Mouse (Mus musculus) MEL (cell line): ENCODE results near the gene Cnih3. TPM values are rescaled to one million over a fixed set of nuclear protein-coding genes. Genes with fewer than 3 reads are reported as not detected.

Experiments used
- DNase-seq: peaks from one replicate; pipeline ENCODE4 v3.0.0; 2011; ENCODE audit warnings: low read depth, low spot score
- H3K27ac ChIP-seq: 2 replicates; pipeline ENCODE4 v1.5.1; 2012; ENCODE audit warnings: low read depth, mild to moderate bottlenecking, control low read depth, low read length, moderate library complexity; ENCODE audit not compliant: control insufficient read depth
- H3K27me3 ChIP-seq, 2 experiments: fragments of 150-350 bp in 1 of 2; sonication (generic) in 1 of 2; 2 replicates each; pipeline ENCODE4 v1.6.1; 2012; ENCODE audit warnings: low read length in 2 of 2, mild to moderate bottlenecking in 2 of 2, improper control_type of control experiment in 1 of 2, moderate library complexity in 1 of 2; ENCODE audit not compliant: insufficient read depth in 2 of 2, control insufficient read depth in 1 of 2
- H3K36me3 ChIP-seq, 2 experiments: 2 replicates each; pipeline ENCODE4 v1.6.1; 2012 to 2014; ENCODE audit warnings: low read length in 2 of 2, improper control_type of control experiment in 1 of 2, inconsistent platforms in 1 of 2, mild to moderate bottlenecking in 1 of 2; ENCODE audit not compliant: insufficient read depth in 2 of 2, control insufficient read depth in 1 of 2
- H3K4me1 ChIP-seq, 2 experiments: fragments of 150-350 bp in 1 of 2; sonication (generic) in 1 of 2; 2 replicates each; pipeline ENCODE4 v1.6.1; 2012; ENCODE audit warnings: low read length in 2 of 2, improper control_type of control experiment in 1 of 2, mild to moderate bottlenecking in 1 of 2; ENCODE audit not compliant: insufficient read depth in 2 of 2, control insufficient read depth in 1 of 2
- H3K4me3 ChIP-seq, 2 experiments: fragments of 150-350 bp in 1 of 2; sonication (generic) in 1 of 2; 2 replicates each; pipeline ENCODE4 v1.5.1; 2012; ENCODE audit warnings: low read depth in 2 of 2, low read length in 2 of 2, mild to moderate bottlenecking in 2 of 2, moderate library complexity in 2 of 2, control low read depth in 1 of 2, improper control_type of control experiment in 1 of 2; ENCODE audit not compliant: control insufficient read depth in 1 of 2, insufficient read depth in 1 of 2
- H3K79me2 ChIP-seq: 2 replicates; pipeline ENCODE4 v1.6.1; 2012; ENCODE audit warnings: mild to moderate bottlenecking, low read length, moderate library complexity; ENCODE audit not compliant: control insufficient read depth, poor library complexity, insufficient read depth
- H3K9ac ChIP-seq: 2 replicates; pipeline ENCODE4 v1.6.1; 2012; ENCODE audit warnings: low read depth, mild to moderate bottlenecking, control low read depth, low read length, moderate library complexity; ENCODE audit not compliant: control insufficient read depth, poor library complexity, severe bottlenecking
- H3K9me3 ChIP-seq: fragments of 150-350 bp; sonication (generic); replicated peaks from 2 replicates; pipeline ENCODE4 v1.6.1; 2012; ENCODE audit warnings: mild to moderate bottlenecking, low read length, improper control_type of control experiment, moderate library complexity; ENCODE audit not compliant: insufficient read depth
- BHLHE40 ChIP-seq: IDR thresholded peaks from 2 replicates; pipeline ENCODE4 v1.6.1; 2012; ENCODE audit warnings: low read depth, mild to moderate bottlenecking, inconsistent platforms, low read length, improper control_type of control experiment, borderline replicate concordance
- CHD1 ChIP-seq: IDR thresholded peaks from 2 replicates; pipeline ENCODE4 v1.6.1; 2012; ENCODE audit warnings: low read depth, mild to moderate bottlenecking, inconsistent platforms, low read length, improper control_type of control experiment
- CHD2 ChIP-seq: IDR thresholded peaks from 2 replicates; pipeline ENCODE4 v1.6.1; 2011; ENCODE audit warnings: low read length, improper control_type of control experiment
- CTCF ChIP-seq, 3 experiments: IDR thresholded peaks in 2 of 3; conservative IDR thresholded peaks in 1 of 3; 2 replicates each; pipeline ENCODE4 v1.5.1; 2011 to 2012; ENCODE audit warnings: low read length in 3 of 3, low read depth in 2 of 3, mild to moderate bottlenecking in 2 of 3, improper control_type of control experiment in 1 of 3, inconsistent platforms in 1 of 3, mixed read lengths in 1 of 3, moderate library complexity in 1 of 3; ENCODE audit not compliant: control insufficient read depth in 1 of 3, insufficient read depth in 1 of 3, poor library complexity in 1 of 3, severe bottlenecking in 1 of 3
- EP300 ChIP-seq, 2 experiments: IDR thresholded peaks; 2 replicates each; pipeline ENCODE4 v1.6.1; 2011; ENCODE audit warnings: improper control_type of control experiment in 2 of 2, low read length in 2 of 2, low read depth in 1 of 2, mild to moderate bottlenecking in 1 of 2
- ETS1 ChIP-seq: IDR thresholded peaks from 2 replicates; pipeline ENCODE4 v1.6.1; 2012; ENCODE audit warnings: low read depth, mild to moderate bottlenecking, inconsistent platforms, low read length, improper control_type of control experiment, moderate library complexity
- KAT2A ChIP-seq: conservative IDR thresholded peaks from 2 replicates; pipeline ENCODE4 v1.6.1; 2012; ENCODE audit warnings: low read depth, low read length, improper control_type of control experiment, inconsistent platforms
- MAFK ChIP-seq: IDR thresholded peaks from 2 replicates; pipeline ENCODE4 v1.6.1; 2011; ENCODE audit warnings: low read depth, mild to moderate bottlenecking, low read length, improper control_type of control experiment, borderline replicate concordance
- MAX ChIP-seq: IDR thresholded peaks from 2 replicates; pipeline ENCODE4 v1.6.1; 2011; ENCODE audit warnings: low read length, improper control_type of control experiment
- MAZ ChIP-seq: IDR thresholded peaks from 2 replicates; pipeline ENCODE4 v1.6.1; 2012; ENCODE audit warnings: low read depth, mild to moderate bottlenecking, inconsistent platforms, low read length, improper control_type of control experiment
- MEF2A ChIP-seq: IDR thresholded peaks from 2 replicates; pipeline ENCODE4 v1.6.1; 2014; ENCODE audit warnings: low read depth, mild to moderate bottlenecking, inconsistent platforms, low read length, improper control_type of control experiment; ENCODE audit not compliant: poor library complexity, insufficient replicate concordance, severe bottlenecking; ENCODE audit errors: extremely low read depth
- MXI1 ChIP-seq: IDR thresholded peaks from 2 replicates; pipeline ENCODE4 v1.6.1; 2011; ENCODE audit warnings: mild to moderate bottlenecking, low read depth, low read length, improper control_type of control experiment
- MYC ChIP-seq: IDR thresholded peaks from 2 replicates; pipeline ENCODE4 v1.6.1; 2011; ENCODE audit warnings: low read depth, mild to moderate bottlenecking, low read length, improper control_type of control experiment, moderate library complexity
- NELFE ChIP-seq: IDR thresholded peaks from 2 replicates; pipeline ENCODE4 v1.6.1; 2011; ENCODE audit warnings: low read depth, low read length, improper control_type of control experiment
- POLR2A ChIP-seq, 2 experiments: IDR thresholded peaks; 2 replicates each; pipeline ENCODE4 v1.6.1; 2011 to 2012; ENCODE audit warnings: low read length in 2 of 2, mild to moderate bottlenecking in 2 of 2, control low read depth in 1 of 2, improper control_type of control experiment in 1 of 2, low read depth in 1 of 2, moderate library complexity in 1 of 2; ENCODE audit not compliant: control insufficient read depth in 1 of 2, insufficient read depth in 1 of 2, poor library complexity in 1 of 2
- POLR2AphosphoS2 ChIP-seq: IDR thresholded peaks from 2 replicates; pipeline ENCODE4 v1.6.1; 2011; ENCODE audit warnings: low read length, improper control_type of control experiment
- POLR2AphosphoS5 ChIP-seq: IDR thresholded peaks from 2 replicates; pipeline ENCODE4 v1.6.1; 2012; ENCODE audit warnings: low read depth, borderline replicate concordance, mild to moderate bottlenecking, inconsistent platforms, low read length, moderate library complexity, mixed read lengths
- RAD21 ChIP-seq: IDR thresholded peaks from 2 replicates; pipeline ENCODE4 v1.6.1; 2011; ENCODE audit warnings: mild to moderate bottlenecking, low read depth, low read length, improper control_type of control experiment
- RCOR1 ChIP-seq: IDR thresholded peaks from 2 replicates; pipeline ENCODE4 v1.6.1; 2012; ENCODE audit warnings: low read depth, mild to moderate bottlenecking, inconsistent platforms, low read length, improper control_type of control experiment
- SIN3A ChIP-seq: IDR thresholded peaks from 2 replicates; pipeline ENCODE4 v1.6.1; 2012; ENCODE audit warnings: low read length, improper control_type of control experiment, inconsistent platforms
- SMC3 ChIP-seq: IDR thresholded peaks from 2 replicates; pipeline ENCODE4 v1.6.1; 2011; ENCODE audit warnings: low read depth, low read length, improper control_type of control experiment
- USF1 ChIP-seq: IDR thresholded peaks from 2 replicates; pipeline ENCODE4 v1.6.1; 2014; ENCODE audit warnings: low read depth, mild to moderate bottlenecking, inconsistent platforms, low read length, improper control_type of control experiment, moderate library complexity
- USF2 ChIP-seq, 2 experiments: IDR thresholded peaks; 2 replicates each; pipeline ENCODE4 v1.6.1; 2011 to 2012; ENCODE audit warnings: improper control_type of control experiment in 2 of 2, low read length in 2 of 2, borderline replicate concordance in 1 of 2, inconsistent platforms in 1 of 2, low read depth in 1 of 2, mild to moderate bottlenecking in 1 of 2; ENCODE audit not compliant: insufficient read depth in 1 of 2
- ZC3H11A ChIP-seq: IDR thresholded peaks from 2 replicates; pipeline ENCODE4 v1.6.1; 2012; ENCODE audit warnings: low read depth, mild to moderate bottlenecking, inconsistent platforms, low read length, improper control_type of control experiment
- ZMIZ1 ChIP-seq: IDR thresholded peaks from 2 replicates; pipeline ENCODE4 v1.6.1; 2012; ENCODE audit warnings: low read depth, mild to moderate bottlenecking, inconsistent platforms, low read length, improper control_type of control experiment, moderate library complexity
- ZNF384 ChIP-seq: IDR thresholded peaks from 2 replicates; pipeline ENCODE4 v1.6.1; 2012; ENCODE audit warnings: low read depth, mild to moderate bottlenecking, inconsistent platforms, low read length, improper control_type of control experiment
- polyA plus RNA-seq, 2 experiments: library from polyadenylated mRNA; stranded (reverse) in 1 of 2; unstranded in 1 of 2; fragments of >175 nt in 1 of 2; fragments of >200 nt in 1 of 2; gene quantifications; 2 replicates each; pipeline versions ENCODE4 v1.2.1 to v1.2.4; 2012; ENCODE audit warnings: low replicate concordance in 2 of 2, low read depth in 1 of 2; ENCODE audit not compliant: insufficient read length in 2 of 2, insufficient read depth in 1 of 2, missing spikeins in 1 of 2
- total RNA-seq: library from RNA; depleted of rRNA; stranded (reverse); fragments of 300-350 nt; gene quantifications from 2 replicates; pipeline ENCODE4 v1.2.3, GENCODE M21; 2012

Cnih3 gene
- total and polyA plus RNA-seq, 3 experiments, result not detected

GRCm38 (mm10) chr1:181376431-181376830 lies 24.0 kb downstream of the Cnih3 start:
- Histone ChIP-seq H3K79me2 (no peaks in the 10 kb centered on the region), H3K4me1 (peaks cover 0 to 5% of the 10 kb centered on the region in 2 experiments; a peak in 1 of 4 replicates), H3K36me3 (no peaks in the 10 kb centered on the region), H3K9ac (no peak overlapping the region), H3K27ac (no peak overlapping the region), H3K9me3 (no peaks in the 10 kb centered on the region), H3K27me3 (no peaks in the 10 kb centered on the region), H3K4me3 (no peak overlapping the region)
- TF ChIP-seq CHD2, result no peak
- no peak for TF ChIP-seq USF2 (IDR thresholded peaks at IDR 0.05; ENCODE audit: borderline replicate concordance in 1 of 2, insufficient read depth in 1 of 2, low read depth in 1 of 2, low read length in 2 of 2)
- no peak for TF ChIP-seq MAX
- no peak for TF ChIP-seq POLR2AphosphoS2
- no peak for TF ChIP-seq SIN3A
- no peak for TF ChIP-seq ZMIZ1
- no peak for TF ChIP-seq NELFE
- no peak for TF ChIP-seq RCOR1
- no peak for DNase-seq

GRCm38 (mm10) chr1:181379664-181380063 lies 27.2 kb downstream of the Cnih3 start:
- Histone ChIP-seq H3K79me2 (no peaks in the 10 kb centered on the region), H3K36me3 (no peaks in the 10 kb centered on the region), H3K4me3 (no peak overlapping the region), H3K4me1 (no peaks in the 10 kb centered on the region), H3K9ac (no peak overlapping the region), H3K27me3 (no peaks in the 10 kb centered on the region), H3K27ac (no peak overlapping the region), H3K9me3 (no peaks in the 10 kb centered on the region)
- DNase-seq, result peak; percentile 61
- peak; percentile 81 to 91 (median 85) for TF ChIP-seq CTCF (IDR thresholded peaks at IDR 0.05 in 2 of 3, conservative IDR thresholded peaks at IDR 0.05 in 1 of 3; ENCODE audit: control insufficient read depth in 1 of 3, insufficient read depth in 1 of 3, low read depth in 2 of 3, low read length in 3 of 3, poor library complexity in 1 of 3, severe bottlenecking in 1 of 3)
- TF ChIP-seq MXI1, result no peak
- no peak for TF ChIP-seq MAX
- TF ChIP-seq SMC3, result peak; percentile 79
- TF ChIP-seq RAD21, result peak; percentile 56
- TF ChIP-seq ZC3H11A, result peak; percentile 54
- TF ChIP-seq RCOR1, result no peak
- TF ChIP-seq EP300 (IDR thresholded peaks at IDR 0.05; ENCODE audit: low read depth in 1 of 2, low read length in 2 of 2), result no peak

DNA sequence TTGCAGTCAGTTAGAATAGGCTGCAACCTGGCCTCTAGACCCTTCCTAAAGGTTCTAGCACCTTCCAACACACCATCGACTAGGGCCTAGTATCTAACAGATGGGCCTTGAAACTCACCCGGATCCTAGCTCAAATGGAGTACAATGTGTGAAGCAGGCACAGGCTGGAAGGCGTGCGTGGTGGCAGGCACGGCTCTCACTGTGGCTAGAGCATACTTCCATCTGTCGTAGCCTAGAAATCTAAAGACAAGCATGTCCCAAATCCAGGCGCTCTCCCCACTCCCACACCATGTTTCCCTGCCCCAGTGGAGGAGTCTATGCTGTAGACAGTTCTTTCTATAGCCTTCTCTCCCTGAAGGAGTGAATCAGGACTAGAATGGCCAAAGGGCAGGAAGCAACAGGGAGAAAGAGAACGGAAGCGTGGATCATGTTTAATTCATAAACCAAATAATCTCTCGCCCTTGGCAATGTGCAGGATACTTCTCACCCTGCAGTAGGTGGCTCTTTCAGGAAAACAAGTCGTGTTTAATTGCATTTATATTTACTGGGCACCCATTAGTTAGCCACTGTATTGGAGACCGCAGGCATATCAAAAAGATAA lies 29.1 kb downstream of the Cnih3 start:
- no peak overlapping the region for H3K9ac ChIP-seq
- no peak overlapping the region for H3K27ac ChIP-seq
- DNase-seq, result no peak
- no peaks in the 10 kb centered on the region for H3K36me3 ChIP-seq
- no peaks in the 10 kb centered on the region for H3K4me1 ChIP-seq
- no peaks in the 10 kb centered on the region for H3K9me3 ChIP-seq
- no peaks in the 10 kb centered on the region; a peak in 1 of 4 replicates for H3K27me3 ChIP-seq
- no peak overlapping the region for H3K4me3 ChIP-seq
- no peaks in the 10 kb centered on the region for H3K79me2 ChIP-seq
- TF ChIP-seq SMC3 (no peak), POLR2A (IDR thresholded peaks at IDR 0.05; ENCODE audit: control insufficient read depth in 1 of 2, insufficient read depth in 1 of 2, low read depth in 1 of 2, low read length in 2 of 2, poor library complexity in 1 of 2) (no peak), CHD2 (no peak), KAT2A (no peak), MAZ (no peak), ETS1 (no peak), MEF2A (no peak), USF2 (IDR thresholded peaks at IDR 0.05; ENCODE audit: borderline replicate concordance in 1 of 2, insufficient read depth in 1 of 2, low read depth in 1 of 2, low read length in 2 of 2) (no peak), EP300 (IDR thresholded peaks at IDR 0.05; ENCODE audit: low read depth in 1 of 2, low read length in 2 of 2) (no peak), MYC (no peak), USF1 (no peak), POLR2AphosphoS5 (no peak), CHD1 (no peak), BHLHE40 (no peak), ZNF384 (no peak), MAFK (no peak)
